Mouse (Mus musculus) embryonic fibroblast, embryonic 13.5 days (primary cell): ENCODE measurements around the gene Tigd3. TPM values are rescaled to one million over a fixed set of nuclear protein-coding genes. Genes with fewer than 3 reads are reported as not detected.
"Not testable (repeated sequence)": the region's sequence is repeated elsewhere in the genome, so short reads cannot be mapped to it uniquely, and the experiment has no call there.

ENCODE experiments used
- H3K27ac ChIP-seq: 2 replicates; pipeline ENCODE4 v1.5.1; 2012; ENCODE audit warnings: low read length, control low read depth, inconsistent platforms; ENCODE audit not compliant: insufficient read depth
- H3K4me1 ChIP-seq: 2 replicates; pipeline ENCODE4 v1.6.1; 2011; ENCODE audit warnings: low read length; ENCODE audit not compliant: control insufficient read depth, insufficient read depth
- H3K4me3 ChIP-seq: 2 replicates; pipeline ENCODE4 v1.5.1; 2011; ENCODE audit warnings: mild to moderate bottlenecking, control low read depth, low read length; ENCODE audit not compliant: insufficient read depth
- CTCF ChIP-seq: IDR thresholded peaks from 2 replicates; pipeline ENCODE4 v1.5.1; 2011; ENCODE audit warnings: mild to moderate bottlenecking, control low read depth, low read length, moderate library complexity, borderline replicate concordance; ENCODE audit not compliant: insufficient read depth
- POLR2A ChIP-seq: IDR thresholded peaks from 2 replicates; pipeline ENCODE4 v1.6.1; 2011; ENCODE audit warnings: low read depth, mild to moderate bottlenecking, control low read depth, low read length, moderate library complexity
- polyA plus RNA-seq: library from polyadenylated mRNA; stranded (reverse); fragments of >200 nt; gene quantifications from 2 replicates; pipeline ENCODE4 v1.2.4, GENCODE M21; 2011; ENCODE audit warnings: low read depth; ENCODE audit not compliant: missing spikeins, insufficient read length

Tigd3 gene
- polyA plus RNA-seq, 1 experiment: 1.5 TPM

GRCm38 (mm10) chr19:5893282-5894001 is 507 bp downstream of the Tigd3 start:
- Histone ChIP-seq H3K27ac (no peak overlapping the region), H3K4me1 (peaks cover 3% of the 10 kb centered on the region; the same call in 1 of the 2 replicates), H3K4me3 (peak overlapping the region; percentile 16)
- TF ChIP-seq CTCF (no peak), POLR2A (no peak)

DNA sequence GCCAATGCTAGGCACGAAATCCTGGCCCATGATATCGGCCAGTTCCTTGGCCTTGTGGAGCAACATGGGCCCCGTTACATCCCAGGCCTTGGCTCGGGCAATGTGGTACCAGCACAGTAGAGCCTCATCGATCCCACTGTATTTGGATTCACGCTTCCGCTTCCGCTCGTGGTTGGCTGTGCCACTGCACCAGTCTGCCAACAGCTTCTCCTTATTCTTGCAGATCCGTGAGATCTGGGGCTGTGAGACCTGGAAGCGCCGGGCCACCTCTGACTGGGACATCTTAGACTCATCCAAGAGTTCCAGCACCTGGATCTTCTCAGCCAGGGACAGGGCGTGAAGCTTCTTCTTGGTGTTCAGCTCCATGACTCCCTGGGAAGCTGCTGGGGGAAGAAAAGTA is 1.2 kb downstream of the Tigd3 start:
- TF ChIP-seq POLR2A (no peak), CTCF (no peak)

DNA sequence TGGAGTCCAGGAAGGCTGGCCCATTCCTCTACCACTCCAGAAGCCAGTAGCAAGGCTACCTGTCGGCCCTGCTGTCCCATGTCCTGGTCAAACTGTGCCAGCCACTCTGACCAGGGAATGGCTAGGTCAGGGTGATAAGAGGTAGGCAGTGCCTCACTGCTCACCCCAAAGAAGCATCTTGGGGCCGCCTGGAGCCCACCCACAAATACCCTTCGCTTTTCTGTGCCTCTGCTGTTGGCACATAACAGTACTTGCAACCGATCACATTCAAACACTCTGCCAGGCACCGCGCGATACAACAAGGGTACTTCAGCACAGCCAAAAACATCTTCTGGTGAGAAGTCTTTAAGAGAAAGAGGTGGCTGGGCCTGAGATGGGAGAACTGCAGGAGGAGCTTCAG is 1.7 kb downstream of the Tigd3 start:
- H3K4me3 ChIP-seq: no peak overlapping the region
- H3K27ac ChIP-seq: no peak overlapping the region
- peaks cover 3% of the 10 kb centered on the region; the same call in 1 of the 2 replicates for H3K4me1 ChIP-seq
- TF ChIP-seq POLR2A (no peak), CTCF (no peak)

More for the DNA sequence above, 1.2 kb downstream of the Tigd3 start:
- Histone ChIP-seq H3K27ac (no peak overlapping the region), H3K4me1 (peaks cover 3% of the 10 kb centered on the region; the same call in 1 of the 2 replicates), H3K4me3 (no peak overlapping the region)

- TF ChIP-seq POLR2A: no peak
Measured at GRCm38 (mm10) chr19:5891521-5892258, 2.3 kb downstream of the Tigd3 start.

GRCm38 (mm10) chr19:5889211-5889610 is 4.7 kb downstream of the Tigd3 start:
- TF ChIP-seq POLR2A: no peak
- no peak for TF ChIP-seq CTCF
- Histone ChIP-seq H3K4me1 (peaks cover 3% of the 10 kb centered on the region; the same call in 1 of the 2 replicates), H3K27ac (no peak overlapping the region), H3K4me3 (no peak overlapping the region)

More at GRCm38 (mm10) chr19:5891521-5892258, 2.3 kb downstream of the Tigd3 start:
- no peak overlapping the region for H3K27ac ChIP-seq
- H3K4me3 ChIP-seq: no peak overlapping the region
- H3K4me1 ChIP-seq: peaks cover 3% of the 10 kb centered on the region; the same call in 1 of the 2 replicates

DNA sequence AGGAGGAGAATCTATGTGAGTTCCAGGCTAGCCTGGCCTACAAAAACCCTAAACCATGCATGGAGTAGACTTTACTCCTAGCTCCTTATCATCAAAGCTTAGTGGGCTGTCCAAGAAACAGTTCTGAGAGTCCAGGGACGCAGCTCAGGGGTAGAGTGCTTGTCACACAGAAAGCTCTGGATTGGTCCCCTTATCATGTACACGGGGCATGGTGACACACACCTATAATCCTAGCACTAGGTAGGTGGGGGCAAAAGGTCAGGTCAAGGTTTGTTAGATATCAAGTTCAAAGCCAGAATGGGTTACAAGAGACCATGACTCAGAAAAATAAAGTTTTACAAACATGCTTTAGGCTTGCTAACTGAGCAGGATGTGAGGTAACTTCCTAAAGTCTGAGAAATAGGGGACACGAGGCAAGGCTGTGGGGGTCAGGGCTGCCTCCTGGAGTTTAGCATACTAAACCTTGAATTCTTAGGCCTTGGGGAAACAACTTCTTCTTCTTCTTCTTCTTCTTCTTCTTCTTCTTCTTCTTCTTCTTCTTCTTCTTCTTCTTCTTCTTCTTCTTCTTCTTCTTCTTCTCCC is 6.6 kb downstream of the Tigd3 start:
- Histone ChIP-seq H3K27ac (no peak overlapping the region), H3K4me3 (no peak overlapping the region), H3K4me1 (no peaks in the 10 kb centered on the region)
- TF ChIP-seq POLR2A (no peak), CTCF (no peak)

- H3K4me3 ChIP-seq: no peak overlapping the region
- no peak overlapping the region for H3K27ac ChIP-seq
- TF ChIP-seq POLR2A (no peak), CTCF (no peak)
- no peaks in the 10 kb centered on the region for H3K4me1 ChIP-seq
Measured at GRCm38 (mm10) chr19:5885838-5886237, 8.1 kb downstream of the Tigd3 start.

DNA sequence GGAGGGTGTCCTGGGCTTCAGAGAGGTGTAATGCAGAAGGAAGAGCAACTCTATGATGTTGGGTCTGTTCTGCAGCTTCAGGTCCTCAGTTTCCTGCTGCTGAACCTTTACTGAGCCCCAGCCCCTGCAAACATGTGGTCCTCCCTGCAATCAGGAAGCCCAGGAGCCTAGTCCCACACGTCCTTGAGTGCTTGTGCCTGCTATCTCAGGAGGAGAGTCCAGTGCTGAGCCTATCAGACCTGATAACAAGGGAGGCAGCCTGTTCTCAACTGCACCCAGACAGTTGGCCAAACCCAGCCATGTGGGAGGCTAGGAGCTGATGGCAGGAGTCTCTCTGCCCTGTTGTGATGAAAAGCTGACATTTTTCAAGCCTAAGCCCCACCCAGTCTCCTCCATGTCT is 10.0 kb downstream of the Tigd3 start:
- TF ChIP-seq CTCF (no peak), POLR2A (no peak)
- Histone ChIP-seq H3K27ac (no peak overlapping the region), H3K4me1 (no peaks in the 10 kb centered on the region)

DNA sequence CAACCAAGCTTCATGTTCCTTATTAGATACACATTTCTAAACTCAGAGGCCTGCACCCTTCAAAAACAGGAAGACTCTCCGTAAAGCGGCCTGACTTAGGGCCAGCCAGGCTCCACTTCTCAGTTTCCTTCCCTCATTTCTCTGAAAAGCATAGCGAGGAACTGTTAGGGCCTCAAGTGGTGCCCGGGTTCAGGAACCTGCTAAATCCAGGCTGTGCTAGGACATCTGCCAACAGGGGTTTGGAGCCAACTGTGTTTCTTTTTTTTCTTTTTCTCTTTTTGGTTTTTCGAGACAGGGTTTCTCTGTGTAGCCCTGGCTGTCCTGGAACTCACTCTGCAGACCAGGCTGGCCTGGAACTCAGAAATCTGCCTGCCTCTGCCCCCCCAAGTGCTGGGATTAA is 11.9 kb downstream of the Tigd3 start:
- H3K4me3 ChIP-seq, H3K27ac ChIP-seq, H3K4me1 ChIP-seq: not testable (repeated sequence)

More for the DNA sequence above, 10.0 kb downstream of the Tigd3 start:
- no peak overlapping the region for H3K4me3 ChIP-seq

DNA sequence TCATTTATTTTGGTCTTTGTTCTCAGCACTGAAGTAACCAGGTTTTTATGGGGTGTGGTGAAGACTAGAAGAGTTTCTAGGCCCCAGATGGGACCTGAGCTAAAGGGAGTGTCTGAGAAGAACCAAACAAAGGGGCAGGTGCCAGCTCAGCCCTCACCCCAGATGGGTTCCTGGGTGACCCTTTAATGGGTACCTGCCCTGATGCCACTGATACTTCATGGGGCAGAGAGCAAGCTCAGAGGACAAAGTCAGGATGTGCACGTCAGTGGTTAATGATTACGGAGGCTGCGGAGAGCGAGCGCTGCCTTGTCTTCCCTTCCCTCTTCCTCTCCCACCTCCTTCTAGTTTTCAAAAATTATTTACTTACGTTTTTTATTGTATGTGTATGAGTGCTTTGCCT is 12.8 kb downstream of the Tigd3 start:
- H3K4me3 ChIP-seq: no peak overlapping the region
- no peak overlapping the region for H3K27ac ChIP-seq
- TF ChIP-seq POLR2A (no peak), CTCF (no peak)
- H3K4me1 ChIP-seq: no peaks in the 10 kb centered on the region; the same call in 1 of the 2 replicates

DNA sequence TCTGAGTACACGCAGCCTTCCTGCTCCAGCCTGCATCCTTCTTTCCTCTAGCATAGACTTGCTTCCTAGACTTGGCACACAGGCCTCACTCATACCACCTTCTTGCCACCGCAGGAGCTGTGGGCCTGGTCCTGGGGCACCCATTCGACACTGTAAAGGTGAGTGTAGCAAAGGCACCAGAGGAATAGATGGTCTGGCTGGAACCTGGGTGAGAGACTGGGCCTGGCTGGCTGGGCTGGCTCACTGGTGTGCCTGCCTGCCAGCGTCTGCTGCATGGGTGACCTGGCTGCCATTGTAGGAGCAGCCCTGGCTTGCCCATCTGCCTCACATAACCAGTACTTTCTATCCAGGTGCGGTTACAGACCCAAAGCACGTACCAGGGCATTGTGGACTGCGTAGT is 14.2 kb downstream of the Tigd3 start:
- H3K4me3 ChIP-seq: no peak overlapping the region

More for the DNA sequence above, 14.2 kb downstream of the Tigd3 start:
- TF ChIP-seq POLR2A: no peak
- Histone ChIP-seq H3K27ac (no peak overlapping the region), H3K4me1 (no peaks in the 10 kb centered on the region; the same call in 1 of the 2 replicates)
